Mouse (Mus musculus): ENCODE results near the gene Sox6. TPM values are rescaled to one million over a fixed set of nuclear protein-coding genes. Genes with fewer than 3 reads are reported as not detected.

The Sox6 gene
- polyA plus RNA-seq (2015; fragmentation: Illumina TruSeq; extraction: RNeasy Lipid Tissue Mini Kit (QIAGEN cat#74804); ENCODE audit: insufficient read depth, low read depth, low replicate concordance), result 3.2 TPM

DNA sequence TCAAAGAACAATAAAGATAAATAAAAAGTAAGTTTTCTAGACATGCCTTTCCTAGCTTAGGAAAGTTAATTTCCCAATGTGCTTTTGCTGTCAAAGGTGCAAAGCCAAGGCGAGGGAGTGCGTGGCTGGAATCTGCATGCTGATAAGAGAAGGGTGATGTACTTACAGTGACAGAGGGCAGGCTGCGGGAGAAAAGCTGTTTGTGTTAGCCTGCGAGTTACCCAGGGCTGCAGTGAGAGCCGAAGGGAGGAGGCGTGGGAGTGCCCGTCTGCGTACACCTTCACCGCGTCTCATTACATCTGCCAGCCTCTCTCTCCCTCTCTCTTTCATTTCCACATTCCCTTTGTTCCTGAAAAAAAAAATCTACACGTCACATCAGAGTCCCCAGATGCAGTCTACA is at the start of gene Sox6:
TSS of gene Sox6 (minus strand) at position 286 of the 400 bp plus-strand sequence.

DNA sequence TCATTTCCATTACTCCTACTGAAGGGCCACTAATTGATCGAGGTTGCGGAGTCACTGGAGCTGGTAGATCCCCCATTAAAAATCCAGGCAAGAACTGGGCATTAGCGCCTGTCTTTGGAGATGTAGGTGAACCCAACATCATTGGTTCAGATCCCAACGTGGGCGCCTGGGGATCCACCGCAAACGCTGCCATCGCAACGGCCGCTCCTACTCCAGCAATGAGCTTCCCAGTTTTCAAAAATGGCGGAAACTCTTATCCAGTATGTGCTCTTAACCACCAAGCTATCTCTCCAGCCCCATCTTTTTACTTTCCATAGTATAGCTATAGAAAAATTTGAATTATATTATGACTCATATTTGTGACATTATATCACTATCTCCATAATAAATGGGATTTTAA is 45.8 kb upstream of the Sox6 start, which contains the start of gene Gm4353:
TSS of gene Gm4353 (minus strand) at position 270 of the 400 bp plus-strand sequence.

GRCm38 (mm10) chr7:116039196-116039537 is 571 bp upstream of the Sox6 start, which contains the start of gene 1110004F10Rik:
1110004F10Rik (plus strand) TSS chr7:116039397.

Other genes starting within 250 kb of the Sox6 start
- 15.1 TPM for gene 1110004F10Rik, start 601 bp upstream of the Sox6 start, polyA plus RNA-seq (2015; fragmentation: Illumina TruSeq; extraction: RNeasy Lipid Tissue Mini Kit (QIAGEN cat#74804); ENCODE audit: insufficient read depth, low read depth, low replicate concordance)
- not detected for gene Gm4353, start 45.8 kb upstream of the Sox6 start, polyA plus RNA-seq (2015; fragmentation: Illumina TruSeq; extraction: RNeasy Lipid Tissue Mini Kit (QIAGEN cat#74804); ENCODE audit: insufficient read depth, low read depth, low replicate concordance)

Measured in pancreas, adult 10 weeks (tissue).